Mouse (Mus musculus) intestine, embryonic 14.5 days (tissue): Measurements from ENCODE around the gene Tmem200c. TPM values are rescaled to one million over a fixed set of nuclear protein-coding genes. Genes with fewer than 3 reads are reported as not detected.

Source experiments
- ATAC-seq: fragments of 200-750 bp; cut with Nextera tagmentation; replicated peaks from 2 replicates; pipeline ENCODE4 v1.8.0; 2017; ENCODE audit warnings: low read depth, moderate number of reproducible peaks, moderate TSS enrichment, moderate library complexity; ENCODE audit not compliant: low FRiP score, low TSS enrichment
- DNase-seq: peaks from one replicate; pipeline ENCODE4 v3.0.0-alpha.2; 2018; ENCODE audit warnings: low spot score
- H3K27ac ChIP-seq: fragments of 300-500 bp; sonication (generic); 2 replicates; pipeline ENCODE4 v1.5.1; 2014; ENCODE audit warnings: low read depth, mild to moderate bottlenecking, control low read depth
- H3K27me3 ChIP-seq: fragments of 300-500 bp; sonication (generic); replicated peaks from 2 replicates; pipeline ENCODE4 v1.6.1; 2014; ENCODE audit warnings: low read length, control low read depth; ENCODE audit not compliant: control insufficient read depth, insufficient read depth
- H3K36me3 ChIP-seq: fragments of 300-500 bp; sonication (generic); 2 replicates; pipeline ENCODE4 v1.6.1; 2014; ENCODE audit warnings: low read length, control low read depth; ENCODE audit not compliant: control insufficient read depth, insufficient read depth
- H3K4me1 ChIP-seq: fragments of 300-500 bp; sonication (generic); replicated peaks from 2 replicates; pipeline ENCODE4 v1.6.1; 2014; ENCODE audit warnings: low read length, control low read depth, mixed read lengths; ENCODE audit not compliant: control insufficient read depth, insufficient read depth
- H3K4me2 ChIP-seq: fragments of 300-500 bp; sonication (generic); 2 replicates; pipeline ENCODE4 v1.6.1; 2014; ENCODE audit warnings: low read length
- H3K4me3 ChIP-seq: fragments of 300-500 bp; sonication (generic); 2 replicates; pipeline ENCODE4 v1.5.1; 2014; ENCODE audit warnings: low read depth, low read length, control low read depth, mixed read lengths
- H3K9ac ChIP-seq: fragments of 300-500 bp; sonication (generic); 2 replicates; pipeline ENCODE4 v1.6.1; 2014; ENCODE audit warnings: mild to moderate bottlenecking, low read length
- H3K9me3 ChIP-seq: fragments of 300-500 bp; sonication (generic); 2 replicates; pipeline ENCODE4 v1.6.1; 2016; ENCODE audit warnings: low read length, control low read depth; ENCODE audit not compliant: control insufficient read depth
- WGBS: fragments of 180-500 bp; shearing (Covaris S2); extraction: QIAGEN DNeasy Blood & Tissue Kit; methylation state at CpG from one replicate; pipeline ENCODE4 v1.1.7; 2014; 5-methylcytosine and 5-hydroxymethylcytosine counted together
- polyA plus RNA-seq: library from polyadenylated mRNA; unstranded; fragments of >200 nt; fragmentation: Nextera tagmentation; extraction: Ambion mirVana; gene quantifications from 2 replicates; pipeline ENCODE4 v1.2.1, GENCODE M21; 2014

Tmem200c gene
- polyA plus RNA-seq: 0.53 and 0.56 TPM in 2 replicates

DNA sequence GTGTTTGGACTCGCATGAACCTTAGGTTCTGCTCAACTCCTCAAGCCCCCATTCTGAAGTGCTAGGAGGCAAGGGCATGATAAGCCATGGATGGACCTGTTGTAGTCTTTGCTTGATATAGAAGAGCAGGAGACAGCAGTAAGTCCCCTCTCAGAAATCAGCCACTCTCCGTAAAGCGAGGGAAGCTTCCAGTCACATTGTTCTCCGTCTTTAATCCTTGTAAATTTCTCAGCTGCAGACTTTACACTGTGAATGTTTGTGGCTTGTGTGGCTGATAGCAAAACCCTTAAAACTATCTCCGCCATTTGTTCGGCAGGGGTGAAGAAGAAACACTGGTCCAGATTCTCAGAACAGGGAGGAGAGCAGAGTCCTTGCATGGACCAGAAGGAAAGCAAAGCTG is at the start of gene Tmem200c:
Tmem200c (plus strand) TSS at position 301 of the 400 bp plus-strand sequence.
- DNase-seq (no peak), ATAC-seq (no peak)
- Histone ChIP-seq H3K36me3 (no peaks in the 10 kb centered on the region), H3K27ac (no peak within 1 kb of the TSS), H3K9ac (no peak within 1 kb of the TSS), H3K9me3 (no peaks in the 10 kb centered on the region), H3K4me1 (no peaks in the 10 kb centered on the region), H3K27me3 (no peaks in the 10 kb centered on the region), H3K4me3 (no peak within 1 kb of the TSS), H3K4me2 (no peak within 1 kb of the TSS)
- 77% methylated on average over 6 of the region's 6 CpGs for WGBS

DNA sequence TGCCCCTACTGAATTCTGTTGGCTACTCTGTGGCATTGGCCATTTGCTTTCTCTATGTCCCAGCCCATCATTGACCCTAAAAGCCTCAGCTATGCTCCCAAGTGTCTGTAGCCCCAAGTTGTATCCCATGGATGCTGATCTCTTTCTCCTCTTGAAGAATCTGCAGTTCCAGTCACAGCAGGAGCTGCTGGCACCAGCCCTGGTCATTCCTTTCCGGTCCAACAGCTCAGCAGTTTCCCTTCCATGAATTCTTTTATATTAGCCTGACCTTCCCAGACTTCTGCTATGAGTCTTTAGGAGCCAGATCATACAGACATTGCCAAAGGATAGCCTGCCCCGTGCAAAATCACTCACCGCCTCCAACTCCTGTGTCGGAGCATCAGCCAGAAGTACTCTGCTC is 32.7 kb upstream of the Tmem200c start:
- Histone ChIP-seq H3K4me3 (no peak overlapping the region), H3K36me3 (no peaks in the 10 kb centered on the region), H3K9ac (no peak overlapping the region), H3K27me3 (no peaks in the 10 kb centered on the region), H3K4me1 (no peaks in the 10 kb centered on the region), H3K9me3 (no peaks in the 10 kb centered on the region), H3K27ac (no peak overlapping the region), H3K4me2 (no peak overlapping the region)
- ATAC-seq (no peak), DNase-seq (no peak)
- WGBS: 81% methylated on average over 4 of the region's 4 CpGs

DNA sequence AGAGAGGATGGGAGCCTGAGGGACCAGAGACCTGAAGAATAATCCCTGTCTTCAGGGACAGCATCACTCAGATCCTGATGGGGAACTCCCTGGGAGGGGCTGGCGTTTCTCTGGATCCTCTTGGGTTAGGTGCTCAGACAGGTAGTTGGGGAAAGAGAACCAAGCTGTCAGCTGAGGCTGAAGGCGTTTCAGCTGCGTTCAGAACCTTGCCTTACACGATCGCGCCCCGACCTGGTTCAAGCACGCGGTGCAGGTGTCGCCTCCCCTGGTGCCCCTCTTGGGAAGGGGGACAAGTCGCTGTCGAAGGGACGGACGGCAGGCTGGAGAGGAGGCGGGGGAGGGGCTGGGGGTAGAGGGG is 10.2 kb downstream of the Tmem200c start:
- DNase-seq (peak; percentile 50), ATAC-seq (peak; percentile 49; the same call in 1 of the 2 replicates)
- no peaks in the 10 kb centered on the region for H3K36me3 ChIP-seq
- 0% methylated on average over 13 of the region's 15 CpGs for whole genome bisulfite sequencing
- H3K9me3 ChIP-seq: no peaks in the 10 kb centered on the region
- H3K4me2 ChIP-seq: peak overlapping the region; percentile 89
- H3K9ac ChIP-seq: peak overlapping the region; percentile 31; the same call in 1 of the 2 replicates
- peak overlapping the region; percentile 54 for H3K4me3 ChIP-seq
- H3K27ac ChIP-seq: no peak overlapping the region
- H3K27me3 ChIP-seq: peaks cover 47% of the 10 kb centered on the region
- H3K4me1 ChIP-seq: peaks cover 19% of the 10 kb centered on the region

DNA sequence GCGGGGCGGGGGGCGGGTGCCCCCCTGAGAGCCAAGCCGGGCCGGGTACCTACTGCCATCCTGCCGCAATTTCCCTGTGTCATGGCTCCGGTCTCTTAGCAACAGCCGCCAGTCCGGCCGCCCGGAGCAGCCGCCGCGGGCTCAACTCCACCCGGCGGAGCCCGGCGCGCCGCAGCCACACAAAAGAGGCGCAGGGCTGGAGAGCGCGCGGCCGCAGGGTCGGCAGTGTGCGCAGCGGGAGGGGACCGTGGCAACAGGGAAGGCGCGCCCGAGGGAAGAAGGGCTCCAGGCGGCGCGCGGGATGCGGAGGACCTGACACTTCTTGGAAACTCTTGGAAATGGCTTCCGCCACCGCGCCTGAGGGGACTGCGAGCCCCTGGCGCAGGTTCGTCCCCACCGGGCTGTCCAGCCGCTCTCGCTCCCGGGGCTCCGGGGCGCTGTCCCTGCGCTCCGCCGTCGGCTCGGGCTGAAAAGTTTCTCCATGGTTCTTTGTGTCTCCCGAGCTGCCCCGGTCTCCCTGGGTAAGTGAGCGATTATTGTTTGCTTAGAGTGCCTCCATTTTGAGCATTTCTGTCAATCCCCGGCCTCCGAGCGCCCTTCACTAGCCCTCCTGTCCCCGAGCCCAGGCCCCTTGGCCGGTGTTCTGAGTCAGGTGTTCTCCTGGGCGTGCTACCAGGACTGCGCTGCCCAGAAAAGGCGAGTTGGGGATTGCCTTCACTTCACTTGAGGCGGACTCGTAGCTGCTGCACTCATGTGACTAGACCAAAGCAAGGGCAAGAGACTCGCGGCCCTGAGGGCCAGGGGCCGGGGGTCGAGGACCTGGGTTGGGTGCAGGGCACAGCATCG is 10.8 kb downstream of the Tmem200c start:
- Histone ChIP-seq H3K27me3 (peaks cover 47% of the 10 kb centered on the region), H3K4me1 (peaks cover 19% of the 10 kb centered on the region), H3K9ac (peak overlapping the region; percentile 31), H3K4me2 (peak overlapping the region; percentile 89), H3K9me3 (no peaks in the 10 kb centered on the region), H3K4me3 (peak overlapping the region; percentile 54), H3K27ac (no peak overlapping the region), H3K36me3 (no peaks in the 10 kb centered on the region)
- WGBS: under 1% methylated on average over 69 of the region's 72 CpGs
- peak; percentile 85 for DNase-seq
- peak; percentile 42 for ATAC-seq

DNA sequence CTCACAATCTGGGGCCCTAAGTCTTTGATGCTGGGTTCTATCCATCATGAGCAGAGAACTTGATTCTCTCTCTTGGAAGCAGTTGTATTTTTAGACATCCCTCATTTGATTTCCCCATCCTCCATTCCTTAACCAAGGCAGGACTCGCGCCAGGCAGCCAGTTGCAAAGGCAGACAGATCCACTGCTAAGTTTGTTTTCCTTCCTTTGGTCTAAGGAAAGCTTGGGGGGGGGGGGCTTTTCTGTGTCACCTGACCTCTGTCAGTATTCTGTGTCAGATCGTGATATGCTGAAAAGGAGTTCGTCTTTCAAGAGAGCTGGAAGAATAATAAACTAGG is 11.4 kb downstream of the Tmem200c start:
- H3K9ac ChIP-seq: no peak overlapping the region
- peak overlapping the region; percentile 89 for H3K4me2 ChIP-seq
- WGBS: 16% methylated on average over 4 of the region's 4 CpGs
- peak overlapping the region; percentile 54 for H3K4me3 ChIP-seq
- H3K4me1 ChIP-seq: peaks cover 19% of the 10 kb centered on the region
- peaks cover 47% of the 10 kb centered on the region for H3K27me3 ChIP-seq
- no peaks in the 10 kb centered on the region for H3K9me3 ChIP-seq
- ATAC-seq (no peak), DNase-seq (no peak)
- H3K27ac ChIP-seq: no peak overlapping the region
- no peaks in the 10 kb centered on the region for H3K36me3 ChIP-seq

DNA sequence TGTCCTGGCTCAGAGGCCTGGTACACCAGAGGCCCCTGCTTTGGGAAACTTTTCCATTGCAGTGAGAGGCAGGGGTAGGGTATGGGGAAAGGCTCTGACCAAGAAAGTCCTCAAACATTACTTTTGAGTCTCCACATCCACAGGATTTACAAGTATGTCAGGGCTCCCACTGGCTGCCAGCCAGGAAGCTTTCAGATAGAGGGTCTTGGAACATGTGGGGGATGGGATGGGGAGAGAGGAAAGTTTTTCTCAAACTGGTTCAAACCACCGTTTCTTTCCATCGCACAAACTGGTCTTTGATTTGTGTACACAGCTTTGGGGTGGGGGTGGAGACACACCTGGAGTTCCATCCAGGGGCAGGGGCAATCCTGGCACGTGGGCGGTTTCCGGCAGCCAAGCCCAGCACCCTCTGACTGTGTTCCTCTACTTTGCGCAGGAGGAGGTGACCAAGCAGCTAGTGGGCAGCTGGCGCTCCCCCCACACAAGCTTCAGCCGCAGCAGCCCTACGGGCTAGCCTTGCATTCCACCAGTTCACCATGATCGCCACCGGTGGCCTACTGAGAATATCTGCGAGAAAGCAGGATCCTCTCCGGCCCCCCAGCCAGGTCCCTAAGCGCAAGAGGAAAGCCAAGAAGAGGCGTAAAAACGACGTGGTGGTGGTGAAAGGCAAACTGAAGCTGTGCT is 13.6 kb downstream of the Tmem200c start:
- ATAC-seq (no peak), DNase-seq (peak; percentile 55)
- Histone ChIP-seq H3K4me2 (peak overlapping the region; percentile 99; the same call in 1 of the 2 replicates), H3K27ac (no peak overlapping the region), H3K4me3 (no peak overlapping the region), H3K9ac (no peak overlapping the region), H3K4me1 (peaks cover 19% of the 10 kb centered on the region), H3K9me3 (no peaks in the 10 kb centered on the region), H3K36me3 (no peaks in the 10 kb centered on the region), H3K27me3 (peaks cover 47% of the 10 kb centered on the region)
- WGBS: 22% methylated on average over 17 of the region's 17 CpGs

DNA sequence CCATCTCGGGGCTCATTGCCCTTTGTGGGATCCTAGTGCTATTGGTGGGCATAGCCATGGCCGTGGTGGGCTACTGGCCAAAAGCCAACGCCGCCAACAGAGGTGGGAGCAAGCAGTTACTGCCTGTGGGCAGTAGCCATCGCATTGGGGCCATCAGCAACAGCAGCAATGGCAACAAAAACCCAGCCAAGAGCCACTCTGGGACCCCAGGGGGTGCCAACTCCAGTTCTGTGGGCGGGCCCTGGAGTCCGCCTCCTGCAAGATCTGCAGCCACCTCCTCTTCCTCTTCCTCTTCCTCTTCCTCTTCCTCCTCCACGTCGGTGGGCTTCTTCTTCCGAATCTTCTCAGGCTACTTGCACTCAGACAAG is 14.1 kb downstream of the Tmem200c start:
- H3K27me3 ChIP-seq: peaks cover 44% of the 10 kb centered on the region

DNA sequence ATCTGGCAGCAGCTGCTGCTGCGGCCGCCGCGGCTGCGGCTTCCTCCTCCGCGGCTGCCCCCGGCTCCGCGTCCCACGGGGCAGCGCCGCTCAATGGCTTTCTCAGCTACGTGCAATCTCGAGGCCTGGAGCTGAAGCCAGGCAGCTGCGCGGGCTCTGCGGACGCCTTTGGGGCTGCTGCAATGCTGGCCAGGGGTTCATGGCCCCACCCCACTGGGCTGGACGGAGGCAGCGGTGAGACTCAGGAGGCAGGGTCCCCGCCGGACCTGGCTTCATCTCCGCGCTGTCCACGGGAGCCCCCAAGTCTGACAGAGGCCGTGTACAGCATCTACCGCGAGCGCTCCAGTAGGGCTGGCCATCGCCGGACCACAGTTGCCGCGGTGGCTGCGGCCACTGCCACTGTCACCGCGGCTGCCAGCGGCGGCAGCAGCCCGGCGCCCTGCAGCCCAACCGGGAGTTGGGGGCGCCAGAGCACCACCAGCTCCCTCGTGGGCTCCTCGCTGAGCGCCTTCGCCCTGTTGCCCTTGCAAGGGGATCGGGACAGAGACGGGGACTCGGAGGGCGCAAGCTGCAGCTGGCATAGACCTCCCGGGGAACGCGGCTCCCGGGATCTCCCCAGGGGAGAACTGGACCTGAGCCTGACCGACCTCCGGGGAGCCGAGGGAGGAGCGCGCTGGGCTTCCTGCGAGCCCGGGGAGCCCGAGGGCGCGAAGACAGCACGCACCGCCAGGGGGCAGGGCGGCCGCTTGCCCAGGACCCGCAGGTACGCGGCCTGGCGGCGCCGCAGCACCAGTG is 14.9 kb downstream of the Tmem200c start:
- H3K36me3 ChIP-seq: no peaks in the 10 kb centered on the region
- under 1% methylated on average over 66 of the region's 75 CpGs for WGBS
- H3K4me1 ChIP-seq: peaks cover 19% of the 10 kb centered on the region
- H3K9ac ChIP-seq: peak overlapping the region; percentile 48
- peaks cover 37% of the 10 kb centered on the region for H3K27me3 ChIP-seq
- DNase-seq: peak; percentile 89
- no peak overlapping the region for H3K27ac ChIP-seq
- ATAC-seq: peak; percentile 79
- H3K9me3 ChIP-seq: no peaks in the 10 kb centered on the region
- peak overlapping the region; percentile 99 for H3K4me2 ChIP-seq
- H3K4me3 ChIP-seq: peak overlapping the region; percentile 56

More for the DNA sequence above, 14.1 kb downstream of the Tmem200c start:
- ATAC-seq (no peak), DNase-seq (no peak)
- peak overlapping the region; percentile 99 for H3K4me2 ChIP-seq
- H3K4me1 ChIP-seq: peaks cover 19% of the 10 kb centered on the region
- no peak overlapping the region for H3K9ac ChIP-seq
- H3K27ac ChIP-seq: no peak overlapping the region
- no peaks in the 10 kb centered on the region for H3K36me3 ChIP-seq
- H3K9me3 ChIP-seq: no peaks in the 10 kb centered on the region
- 24% methylated on average over 10 of the region's 10 CpGs for WGBS
- H3K4me3 ChIP-seq: peak overlapping the region; percentile 56
